Mouse (Mus musculus): Measurements from ENCODE around the gene Ntpcr.

- TF ChIP-seq CHD2 (IDR thresholded peaks at IDR 0.05; ENCODE audit: low read length) (no peak), CTCF (IDR thresholded peaks at IDR 0.05 in 2 of 3, conservative IDR thresholded peaks at IDR 0.05 in 1 of 3; ENCODE audit: control insufficient read depth in 1 of 3, insufficient read depth in 1 of 3, low read depth in 2 of 3, low read length in 3 of 3, poor library complexity in 1 of 3, severe bottlenecking in 1 of 3) (no peak), GATA1 (IDR thresholded peaks at IDR 0.05; ENCODE audit: low read depth, low read length) (no peak), POLR2A (IDR thresholded peaks at IDR 0.05; ENCODE audit: control insufficient read depth in 1 of 2, insufficient read depth in 1 of 2, low read depth in 1 of 2, low read length in 2 of 2, poor library complexity in 1 of 2) (no peak), MAX (IDR thresholded peaks at IDR 0.05; ENCODE audit: low read length) (no peak), SMC3 (IDR thresholded peaks at IDR 0.05; ENCODE audit: low read depth, low read length) (no peak), USF2 (IDR thresholded peaks at IDR 0.05; ENCODE audit: borderline replicate concordance in 1 of 2, insufficient read depth in 1 of 2, low read depth in 1 of 2, low read length in 2 of 2) (no peak)
Measured at GRCm38 (mm10) chr8:125692447-125692846, 37.3 kb upstream of the Ntpcr start.

All from MEL (cell line).